In the genomic region with DNA sequence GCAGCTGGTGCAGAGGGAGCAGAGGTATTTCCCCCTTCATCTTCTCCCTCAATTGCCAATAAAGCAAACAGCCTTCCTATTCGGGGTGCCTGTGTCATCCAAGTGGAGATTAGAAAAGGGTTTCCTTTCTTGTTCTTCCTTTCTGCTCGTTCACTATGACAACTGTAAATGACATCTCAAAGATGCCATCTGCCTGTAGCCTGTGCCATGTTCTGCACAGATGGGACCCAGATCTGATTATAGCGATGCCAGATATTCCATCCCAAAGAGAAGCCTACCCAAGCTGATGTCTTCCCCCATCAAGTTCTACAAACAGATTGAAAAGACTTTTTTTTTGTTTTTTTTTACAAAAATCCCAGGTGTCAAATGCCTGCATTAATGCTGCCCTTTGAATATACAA, we compare ENCODE assay signal across 16 mouse cellular contexts. TPM values are rescaled to one million over a fixed set of nuclear protein-coding genes. Genes with fewer than 3 reads are reported as not detected.
DNase-seq lines count a peak whose midpoint lies in the region; ATAC-seq and TF ChIP-seq lines count a peak whose summit lies in the region.
"Had no signal": no experiment of that assay in that cellular context is flagged by ENCODE, and none has a peak within 500 bp of the region (broad histone marks: within the 10 kb centered on the region; RNA-seq: fewer than 3 reads in every experiment).

No protein-coding gene starts in this region.

- 58% methylated on average over 3 of the region's 3 CpGs for WGBS in midbrain, postnatal 0 days
- 70% methylated on average over 3 of the region's 3 CpGs for WGBS in midbrain, embryonic 14.5 days
- whole genome bisulfite sequencing in heart, adult 2 months = 64% methylated on average over 3 of the region's 3 CpGs

- no peak overlapping the region for H3K27ac ChIP-seq in midbrain, postnatal 0 days (ENCODE audit: low read depth, low read length)
- no peak overlapping the region for H3K27ac ChIP-seq in midbrain, embryonic 14.5 days (replicated peaks; ENCODE audit: low read depth, low read length)
- no peak overlapping the region for H3K27ac ChIP-seq in heart, adult 2 months
- H3K27ac ChIP-seq: embryonic facial prominence, embryonic 10.5 days; limb, embryonic 13.5 days had no signal

- no peaks in the 10 kb centered on the region for H3K27me3 ChIP-seq in midbrain, postnatal 0 days (ENCODE audit: insufficient read depth, low read length)
- H3K27me3 ChIP-seq in midbrain, embryonic 14.5 days (ENCODE audit: control insufficient read depth, insufficient read depth, low read length) = no peaks in the 10 kb centered on the region
- no peaks in the 10 kb centered on the region for H3K27me3 ChIP-seq in heart, adult 2 months (ENCODE audit: control insufficient read depth, insufficient read depth, low read length)
- H3K27me3 ChIP-seq: limb, embryonic 13.5 days had no signal

- H3K9me3 ChIP-seq in midbrain, postnatal 0 days (ENCODE audit: low read length) = no peaks in the 10 kb centered on the region
- H3K9me3 ChIP-seq in midbrain, embryonic 14.5 days (ENCODE audit: control insufficient read depth, low read length) = no peaks in the 10 kb centered on the region
- H3K9me3 ChIP-seq: embryonic facial prominence, embryonic 10.5 days; limb, embryonic 13.5 days had no signal

- ATAC-seq in midbrain, postnatal 0 days (ENCODE audit: low FRiP score) = no peak
- no peak for ATAC-seq in midbrain, embryonic 14.5 days (ENCODE audit: low FRiP score, low TSS enrichment)
- ATAC-seq: liver, postnatal 0 days had no signal

- H3K9ac ChIP-seq in midbrain, postnatal 0 days (replicated peaks; ENCODE audit: low read length, poor library complexity, severe bottlenecking) = no peak overlapping the region
- H3K9ac ChIP-seq in midbrain, embryonic 14.5 days (replicated peaks; ENCODE audit: low read length) = no peak overlapping the region
- H3K9ac ChIP-seq in heart, adult 2 months (ENCODE audit: low read depth, low read length) = no peak overlapping the region
- H3K9ac ChIP-seq: limb, embryonic 13.5 days; liver, postnatal 0 days had no signal

- peak; percentile 47 for DNase-seq in midbrain, postnatal 0 days (ENCODE audit: low spot score)
- no peak for DNase-seq in midbrain, embryonic 14.5 days
- DNase-seq in cerebellum, postnatal 25 days = peak; percentile 27 to 45
- peak; percentile 79 to 95 for DNase-seq in layer of hippocampus, adult 18-20 months (ENCODE audit: low spot score in 2 of 2)
- peak; percentile 70 to 75 for DNase-seq in left cerebral cortex, postnatal 14 days (ENCODE audit: low spot score in 2 of 2)
- no peak for DNase-seq in ovary, adult 18-20 months (ENCODE audit: low spot score)
- no peak for DNase-seq in spleen, postnatal 4 days (ENCODE audit: low spot score in 2 of 2)
- DNase-seq in heart, adult 2 months = no peak
- DNase-seq: heart, adult 18-20 months; heart, postnatal 4 days; kidney, adult 11 months; kidney, postnatal 36 days; liver, postnatal 0 days; spleen, adult 18-20 months had no signal

- intact Hi-C loops in left cerebral cortex, postnatal 14 days (cut with DNase I) = loop anchor here (10.0 kb wide), 2 partner anchors 401 to 491 kb away; no protein-coding TSS in a partner anchor
- intact Hi-C loops in heart, adult 2 months (cut with DNase I) = no loop called here

- TF ChIP-seq CTCF in midbrain, postnatal 0 days (IDR thresholded peaks at IDR 0.05) = no peak
- no peak for TF ChIP-seq CTCF in heart, adult 2 months (IDR thresholded peaks at IDR 0.05)

- no peak overlapping the region for H3K4me3 ChIP-seq in midbrain, postnatal 0 days (ENCODE audit: low read depth, low read length)
- no peak overlapping the region for H3K4me3 ChIP-seq in midbrain, embryonic 14.5 days (replicated peaks; ENCODE audit: low read depth, low read length)
- H3K4me3 ChIP-seq in heart, adult 2 months = no peak overlapping the region
- H3K4me3 ChIP-seq: embryonic facial prominence, embryonic 10.5 days; limb, embryonic 13.5 days had no signal

- TF ChIP-seq POLR2A in heart, adult 2 months (IDR thresholded peaks at IDR 0.05; ENCODE audit: insufficient read depth, low read depth, low read length) = no peak

- H3K79me2 ChIP-seq in heart, adult 2 months (replicated peaks; ENCODE audit: control insufficient read depth, insufficient read depth, low read length) = no peaks in the 10 kb centered on the region

- no peaks in the 10 kb centered on the region for H3K36me3 ChIP-seq in midbrain, postnatal 0 days (ENCODE audit: insufficient read depth, low read length)
- no peaks in the 10 kb centered on the region for H3K36me3 ChIP-seq in midbrain, embryonic 14.5 days (ENCODE audit: control insufficient read depth, insufficient read depth, low read length)
- no peaks in the 10 kb centered on the region for H3K36me3 ChIP-seq in heart, adult 2 months (ENCODE audit: control insufficient read depth, insufficient read depth, low read length)
- H3K36me3 ChIP-seq: embryonic facial prominence, embryonic 10.5 days; limb, embryonic 13.5 days had no signal

- no peak overlapping the region for H3K4me2 ChIP-seq in midbrain, postnatal 0 days (ENCODE audit: low read depth, low read length, poor library complexity, severe bottlenecking)
- no peak overlapping the region for H3K4me2 ChIP-seq in midbrain, embryonic 14.5 days (ENCODE audit: low read length)
- H3K4me2 ChIP-seq: limb, embryonic 13.5 days had no signal

- TF ChIP-seq EP300 in heart, adult 2 months (IDR thresholded peaks at IDR 0.05; ENCODE audit: insufficient read depth, low read depth, low read length) = no peak

- H3K4me1 ChIP-seq in midbrain, postnatal 0 days (ENCODE audit: insufficient read depth, low read length) = peaks cover 5% of the 10 kb centered on the region; the same call in 1 of the 2 replicates
- H3K4me1 ChIP-seq in midbrain, embryonic 14.5 days (ENCODE audit: control insufficient read depth, insufficient read depth, low read length) = peaks cover 7% of the 10 kb centered on the region
- no peaks in the 10 kb centered on the region; the same call in 1 of the 2 replicates for H3K4me1 ChIP-seq in heart, adult 2 months (ENCODE audit: control insufficient read depth, insufficient read depth, low read length)

RNA-seq across cellular contexts. Expression of a gene that starts 54.6 kb away (rescaled TPM):
- 8.6 and 8.9 TPM in 2 replicates for total RNA-seq in midbrain, postnatal 0 days (2014; rRNA removed)
- 2.0 and 2.2 TPM in 2 replicates for polyA plus RNA-seq in midbrain, postnatal 0 days (2015; fragmentation: Nextera tagmentation; extraction: Ambion mirVana)
- polyA plus RNA-seq in midbrain, embryonic 14.5 days (2014; fragmentation: Nextera tagmentation; extraction: Ambion mirVana) = 0.72 and 0.86 TPM in 2 replicates
- total RNA-seq in layer of hippocampus, adult 18-20 months (2021) = 1 to 10 TPM; 7.5 to 8.1 TPM
- total RNA-seq in left cerebral cortex, postnatal 14 days (2021) = 1 to 10 TPM; 8.2 to 9.3 TPM
- total RNA-seq in heart, adult 2 months (2021) = 1 to 10 TPM; 1.5 to 1.6 TPM
- polyA plus RNA-seq in heart, adult 2 months (2012; rRNA removed) = 2.3 and 3.4 TPM in 2 replicates

Comparison
In these comparisons a context has a peak if more than half of its experiments do, and no peak if none do; other contexts are left out.
1. DNase-seq: peak in midbrain, postnatal 0 days (single experiment), cerebellum, postnatal 25 days (2 of 2), layer of hippocampus, adult 18-20 months (2 of 2) and left cerebral cortex, postnatal 14 days (2 of 2); none in midbrain, embryonic 14.5 days (single experiment), ovary, adult 18-20 months (single experiment), spleen, postnatal 4 days (0 of 2) and heart, adult 2 months (0 of 2).